Mouse (Mus musculus) midbrain, embryonic 11.5 days (tissue): ENCODE data around the gene Avpr1b. TPM values are rescaled to one million over a fixed set of nuclear protein-coding genes. Genes with fewer than 3 reads are reported as not detected.
"Not testable (repeated sequence)": the region's sequence is repeated elsewhere in the genome, so short reads cannot be mapped to it uniquely, and the experiment has no call there.

Source experiments
- ATAC-seq: fragments of 200-750 bp; cut with Nextera tagmentation; 2 replicates; pipeline ENCODE4 v1.8.0; 2017; ENCODE audit warnings: moderate TSS enrichment, moderate library complexity; ENCODE audit not compliant: low FRiP score
- DNase-seq: peaks from one replicate; pipeline ENCODE4 v3.0.0; 2015; ENCODE audit warnings: low spot score; ENCODE audit errors: missing footprints
- H3K27ac ChIP-seq: fragments of 300-500 bp; sonication (generic); 2 replicates; pipeline ENCODE4 v1.5.1; 2014; ENCODE audit warnings: low read depth, low read length
- H3K27me3 ChIP-seq: fragments of 300-500 bp; sonication (generic); 2 replicates; pipeline ENCODE4 v1.6.1; 2014; ENCODE audit warnings: mild to moderate bottlenecking, low read length, moderate library complexity, mixed read lengths; ENCODE audit not compliant: control insufficient read depth, insufficient read depth
- H3K36me3 ChIP-seq: fragments of 300-500 bp; sonication (generic); 2 replicates; pipeline ENCODE4 v1.6.1; 2014; ENCODE audit warnings: mild to moderate bottlenecking, low read length, moderate library complexity, mixed read lengths; ENCODE audit not compliant: control insufficient read depth, insufficient read depth
- H3K4me1 ChIP-seq: fragments of 300-500 bp; sonication (generic); 2 replicates; pipeline ENCODE4 v1.6.1; 2014; ENCODE audit warnings: low read length; ENCODE audit not compliant: control insufficient read depth, insufficient read depth
- H3K4me2 ChIP-seq: fragments of 300-500 bp; sonication (generic); 2 replicates; pipeline ENCODE4 v1.6.1; 2014; ENCODE audit warnings: mild to moderate bottlenecking, moderate library complexity
- H3K4me3 ChIP-seq: fragments of 300-500 bp; sonication (generic); 2 replicates; pipeline ENCODE4 v1.5.1; 2014; ENCODE audit warnings: low read depth, low read length
- H3K9ac ChIP-seq: fragments of 300-500 bp; sonication (generic); 2 replicates; pipeline ENCODE4 v1.6.1; 2014; ENCODE audit warnings: low read length
- H3K9me3 ChIP-seq: fragments of 300-500 bp; sonication (generic); 2 replicates; pipeline ENCODE4 v1.6.1; 2016; ENCODE audit warnings: low read length; ENCODE audit not compliant: control insufficient read depth
- WGBS: fragments of 180-500 bp; shearing (Covaris S2); extraction: QIAGEN DNeasy Blood & Tissue Kit; methylation state at CpG from one replicate; pipeline ENCODE4 v1.1.7; 2014; 5-methylcytosine and 5-hydroxymethylcytosine counted together
- polyA plus RNA-seq: library from polyadenylated mRNA; unstranded; fragments of >200 nt; fragmentation: Nextera tagmentation; extraction: Ambion mirVana; gene quantifications from 2 replicates; pipeline ENCODE4 v1.2.1, GENCODE M21; 2014

Gene Avpr1b
- polyA plus RNA-seq, 1 experiment from 2014 or later, result not detected

GRCm38 (mm10) chr1:131614641-131615040 lies 15.6 kb downstream of the Avpr1b start:
- Histone ChIP-seq H3K27me3 (no peaks in the 10 kb centered on the region), H3K27ac (no peak overlapping the region), H3K9me3 (no peaks in the 10 kb centered on the region), H3K4me1 (no peaks in the 10 kb centered on the region), H3K4me2 (no peak overlapping the region), H3K4me3 (no peak overlapping the region), H3K36me3 (no peaks in the 10 kb centered on the region), H3K9ac (no peak overlapping the region)
- ATAC-seq, result no peak
- DNase-seq, result no peak
- WGBS, result 81% methylated on average over 6 of the region's 6 CpGs

- Histone ChIP-seq H3K4me2 (no peak overlapping the region), H3K36me3 (no peaks in the 10 kb centered on the region), H3K4me3 (no peak overlapping the region), H3K9ac (no peak overlapping the region), H3K27me3 (no peaks in the 10 kb centered on the region), H3K4me1 (no peaks in the 10 kb centered on the region), H3K9me3 (no peaks in the 10 kb centered on the region), H3K27ac (no peak overlapping the region)
- DNase-seq, result no peak
- no peak for ATAC-seq
- WGBS, result 67% methylated on average over 1 of the region's 1 CpGs
These were observed 17.1 kb downstream of the Avpr1b start for GRCm38 (mm10) chr1:131616131-131616530.

DNA sequence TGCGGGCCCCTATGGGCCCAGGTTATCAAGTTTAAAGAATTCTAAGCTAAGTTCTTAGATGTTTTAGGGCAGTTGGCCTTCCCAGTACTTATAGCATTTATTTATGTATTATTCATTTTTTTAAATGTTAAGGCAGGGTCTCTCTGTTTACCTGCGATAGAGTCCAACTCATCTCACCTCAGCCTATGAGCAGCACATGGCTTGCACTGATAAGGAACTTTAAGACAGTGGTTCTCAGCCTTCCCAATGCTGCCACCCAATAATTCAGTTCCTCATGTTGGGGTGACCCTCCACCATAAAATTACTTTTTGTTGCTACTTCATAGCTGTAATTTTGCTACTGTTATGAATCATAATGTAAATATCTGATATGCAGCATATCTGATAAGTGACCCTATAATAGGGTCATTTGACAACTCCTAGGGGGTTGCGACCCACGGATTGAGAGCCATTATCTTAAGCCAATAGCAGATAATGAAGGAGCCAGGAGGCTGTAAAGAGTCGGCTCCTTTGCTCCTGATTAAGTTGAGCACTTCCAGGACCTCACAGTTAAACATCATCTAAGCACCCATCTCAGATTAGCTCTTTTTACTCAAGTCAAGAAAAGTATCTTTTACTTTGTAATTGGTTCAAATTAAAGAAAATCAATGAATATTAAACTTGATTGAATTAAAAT lies 17.6 kb downstream of the Avpr1b start:
- 77% methylated on average over 5 of the region's 5 CpGs for WGBS
- H3K36me3 ChIP-seq, result no peaks in the 10 kb centered on the region
- no peak overlapping the region for H3K27ac ChIP-seq
- DNase-seq (no peak), ATAC-seq (no peak)
- H3K4me3 ChIP-seq, result no peak overlapping the region
- no peak overlapping the region for H3K9ac ChIP-seq
- H3K27me3 ChIP-seq, result no peaks in the 10 kb centered on the region
- H3K9me3 ChIP-seq, result no peaks in the 10 kb centered on the region
- no peak overlapping the region for H3K4me2 ChIP-seq
- no peaks in the 10 kb centered on the region for H3K4me1 ChIP-seq

DNA sequence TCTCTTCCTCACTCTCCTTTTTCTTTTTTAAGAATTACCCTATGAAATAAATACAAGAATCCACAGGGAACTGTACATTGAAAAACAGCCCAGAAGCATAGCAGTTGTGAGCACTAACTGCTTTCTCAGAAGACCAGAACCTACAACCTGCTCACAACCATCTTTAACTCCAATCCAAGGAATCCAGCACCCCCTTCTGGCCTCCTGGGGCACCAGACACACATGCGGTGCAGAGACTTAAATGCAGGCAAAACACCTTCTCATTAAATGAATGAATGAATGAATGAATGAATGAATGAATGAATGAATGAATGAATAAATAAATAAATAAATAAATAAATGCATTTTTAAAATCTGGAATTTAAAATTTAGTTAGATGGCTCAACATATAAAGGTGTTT lies 19.5 kb downstream of the Avpr1b start:
- Histone ChIP-seq H3K27ac (no peak overlapping the region), H3K36me3 (no peaks in the 10 kb centered on the region), H3K4me2 (no peak overlapping the region), H3K27me3 (no peaks in the 10 kb centered on the region), H3K4me1 (no peaks in the 10 kb centered on the region), H3K4me3 (no peak overlapping the region), H3K9me3 (no peaks in the 10 kb centered on the region), H3K9ac (no peak overlapping the region)
- ATAC-seq (no peak), DNase-seq (no peak)
- 93% methylated on average over 1 of the region's 1 CpGs for WGBS

DNA sequence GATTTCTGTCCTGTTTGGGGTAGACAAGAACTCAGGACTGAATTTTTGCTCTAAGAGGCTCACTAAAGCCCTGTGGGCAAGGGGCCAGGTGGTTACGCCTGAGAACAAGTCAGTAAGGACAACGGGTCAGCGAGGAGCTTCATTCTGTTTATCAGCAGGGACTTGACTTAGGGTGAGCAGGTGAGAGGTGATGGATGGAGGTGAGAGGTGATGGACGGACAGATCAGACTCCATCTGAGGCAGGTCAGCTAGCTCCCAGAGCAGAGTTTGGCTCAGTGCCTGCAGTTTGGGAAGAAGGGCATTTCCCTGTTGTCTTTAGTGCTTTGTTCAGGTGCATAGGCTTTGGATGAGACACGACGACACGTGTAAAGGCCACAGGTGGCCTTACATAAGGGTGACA lies 20.3 kb downstream of the Avpr1b start:
- no peak for DNase-seq
- Histone ChIP-seq H3K4me1 (no peaks in the 10 kb centered on the region), H3K4me2 (no peak overlapping the region), H3K4me3 (no peak overlapping the region), H3K27me3 (no peaks in the 10 kb centered on the region), H3K9me3 (no peaks in the 10 kb centered on the region), H3K9ac (no peak overlapping the region), H3K36me3 (no peaks in the 10 kb centered on the region), H3K27ac (no peak overlapping the region)
- 88% methylated on average over 7 of the region's 7 CpGs for WGBS
- ATAC-seq, result no peak

DNA sequence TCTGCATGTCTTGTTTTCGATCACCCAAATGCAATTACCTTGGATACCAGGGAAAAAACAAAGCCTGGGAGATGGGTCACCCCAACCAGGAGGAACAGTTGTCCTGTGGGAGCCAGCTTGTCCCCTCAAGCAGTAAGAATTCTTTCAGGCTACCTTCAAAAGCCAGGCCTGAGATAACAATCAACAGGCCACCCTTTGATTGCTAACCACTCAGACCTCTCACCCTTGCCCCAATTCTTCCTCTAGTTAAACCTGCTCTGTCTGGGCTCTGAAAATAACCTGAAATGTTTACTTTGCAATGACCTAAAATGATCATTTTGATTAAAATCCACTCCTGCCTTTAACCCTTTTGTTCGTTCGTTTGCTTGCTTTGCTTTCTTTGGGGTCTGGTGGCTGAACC lies 24.6 kb downstream of the Avpr1b start:
- no peaks in the 10 kb centered on the region for H3K27me3 ChIP-seq
- ATAC-seq (no peak), DNase-seq (no peak)
- no peak overlapping the region for H3K9ac ChIP-seq
- H3K36me3 ChIP-seq, result no peaks in the 10 kb centered on the region
- H3K4me3 ChIP-seq, result no peak overlapping the region
- no peak overlapping the region for H3K27ac ChIP-seq
- H3K9me3 ChIP-seq, result no peaks in the 10 kb centered on the region
- no peaks in the 10 kb centered on the region for H3K4me1 ChIP-seq
- WGBS, result 90% methylated on average over 3 of the region's 3 CpGs
- H3K4me2 ChIP-seq, result no peak overlapping the region

- Histone ChIP-seq H3K9me3 (no peaks in the 10 kb centered on the region), H3K27me3 (no peaks in the 10 kb centered on the region), H3K4me1 (no peaks in the 10 kb centered on the region), H3K4me2 (no peak overlapping the region), H3K4me3 (no peak overlapping the region), H3K27ac (no peak overlapping the region), H3K9ac (no peak overlapping the region), H3K36me3 (no peaks in the 10 kb centered on the region)
- DNase-seq (no peak), ATAC-seq (no peak)
- 67% methylated on average over 3 of the region's 3 CpGs for WGBS
These were observed 25.3 kb downstream of the Avpr1b start for GRCm38 (mm10) chr1:131624175-131624835.

GRCm38 (mm10) chr1:131626200-131626599 lies 27.2 kb downstream of the Avpr1b start:
- no peak overlapping the region for H3K9ac ChIP-seq
- no peak overlapping the region for H3K4me2 ChIP-seq
- no peak for ATAC-seq
- no peaks in the 10 kb centered on the region for H3K9me3 ChIP-seq
- H3K36me3 ChIP-seq, result no peaks in the 10 kb centered on the region
- no peak overlapping the region for H3K4me3 ChIP-seq
- H3K27ac ChIP-seq, result no peak overlapping the region
- no peak for DNase-seq
- WGBS, result 87% methylated on average over 6 of the region's 6 CpGs
- H3K27me3 ChIP-seq, result no peaks in the 10 kb centered on the region
- no peaks in the 10 kb centered on the region for H3K4me1 ChIP-seq

- WGBS, result 88% methylated on average over 6 of the region's 6 CpGs
These were observed 33.2 kb downstream of the Avpr1b start for GRCm38 (mm10) chr1:131632216-131632615.

More at GRCm38 (mm10) chr1:131632216-131632615, 33.2 kb downstream of the Avpr1b start:
- not testable (repeated sequence) for H3K36me3 ChIP-seq, H3K4me1 ChIP-seq, H3K27me3 ChIP-seq, ATAC-seq, H3K9ac ChIP-seq, H3K9me3 ChIP-seq, DNase-seq, H3K27ac ChIP-seq, H3K4me2 ChIP-seq, H3K4me3 ChIP-seq
